Mouse (Mus musculus) urinary bladder, postnatal 4 days (tissue): Measurements from ENCODE around the gene Kmo.

ENCODE experiments used
- DNase-seq, 2 experiments: peaks; one replicate each; pipeline ENCODE4 v3.0.0; 2021 to 2022; ENCODE audit warnings: low spot score in 2 of 2

The Kmo gene

GRCm38 (mm10) chr1:175693429-175693960 is 73.3 kb downstream of the Kmo start:
- DNase-seq: no peak

- DNase-seq: no peak
Measured at GRCm38 (mm10) chr1:175698293-175698692, 78.1 kb downstream of the Kmo start, which contains the start of gene Wdr64. TSS of gene Wdr64 (plus strand) at chr1:175698593.

- no peak for DNase-seq
Measured at GRCm38 (mm10) chr1:175699375-175699774, 79.2 kb downstream of the Kmo start.

DNA sequence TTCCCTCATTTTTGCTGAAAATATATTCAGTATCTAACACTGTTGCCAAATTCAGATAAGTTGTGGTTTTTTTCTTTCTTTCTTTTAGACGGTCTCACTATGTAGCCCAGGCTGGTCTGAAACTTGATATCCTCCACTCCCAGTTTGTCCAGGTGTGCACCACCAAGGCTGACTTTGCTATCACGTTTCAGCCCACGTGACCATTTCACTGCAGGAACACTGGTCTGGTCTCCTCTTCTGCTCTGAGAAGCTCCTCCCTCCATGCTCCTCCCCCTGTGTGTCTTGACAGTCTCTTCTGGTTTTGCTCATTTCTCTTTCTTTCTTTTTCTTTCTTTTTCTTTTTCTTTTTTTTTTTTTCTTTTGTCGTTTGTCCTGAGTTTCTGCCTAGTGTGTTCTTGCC is 79.6 kb downstream of the Kmo start:
- no peak for DNase-seq

GRCm38 (mm10) chr1:175701145-175701544 is 81.0 kb downstream of the Kmo start:
- no peak for DNase-seq

GRCm38 (mm10) chr1:175707599-175707998 is 87.4 kb downstream of the Kmo start:
- DNase-seq: no peak

DNA sequence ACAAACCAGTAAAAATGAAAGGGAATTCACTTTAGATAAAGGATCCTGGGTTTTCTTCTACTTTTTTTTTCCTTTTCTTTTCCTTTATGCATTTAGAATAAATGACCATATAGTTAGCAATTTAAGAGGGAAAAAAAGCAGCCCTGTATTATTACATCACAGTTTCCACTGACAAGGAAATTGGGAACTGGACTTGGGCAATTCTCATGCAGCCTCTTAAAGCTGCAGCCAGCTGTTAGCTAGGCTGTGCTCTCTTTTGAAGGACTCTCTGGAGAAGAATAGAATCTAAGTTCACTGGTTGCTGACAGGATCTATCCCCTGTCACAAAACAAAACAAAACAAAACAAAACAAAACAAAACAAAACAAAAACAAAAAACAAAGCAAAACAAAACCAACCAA is 87.8 kb downstream of the Kmo start:
- no peak for DNase-seq
